Comparison of ENCODE assay signal across 24 mouse cellular contexts in the genomic region with DNA sequence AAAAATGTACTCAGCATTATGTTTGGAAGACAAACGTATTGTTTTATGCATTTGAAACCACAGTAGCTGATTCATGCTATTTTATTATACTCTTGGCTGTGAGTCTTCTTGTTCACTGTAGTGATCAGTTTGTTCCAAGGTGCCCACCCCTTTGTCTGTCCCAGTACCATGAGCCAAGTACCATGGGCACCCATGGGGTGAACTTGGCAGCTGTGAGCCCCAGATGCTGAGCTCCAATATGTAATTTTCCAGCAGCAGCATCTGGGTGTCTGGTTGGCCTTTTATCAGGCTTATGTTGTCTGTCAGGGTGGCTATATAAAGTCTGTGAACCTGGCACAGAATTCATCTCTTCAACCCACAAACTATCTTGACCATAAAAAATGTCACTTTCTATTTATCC.
DNase-seq lines count a peak whose midpoint lies in the region; ATAC-seq and TF ChIP-seq lines count a peak whose summit lies in the region.
"Had no signal": no experiment of that assay in that cellular context is flagged by ENCODE, and none has a peak within 500 bp of the region (broad histone marks: within the 10 kb centered on the region; RNA-seq: fewer than 3 reads in every experiment).

No protein-coding gene starts in this region.

- H3K4me1 ChIP-seq in hindbrain, embryonic 16.5 days (ENCODE audit: control insufficient read depth, insufficient read depth, low read depth, low read length): no peaks in the 10 kb centered on the region
- H3K4me1 ChIP-seq in hindbrain, embryonic 14.5 days (replicated peaks; ENCODE audit: control insufficient read depth, insufficient read depth, low read length): no peaks in the 10 kb centered on the region
- H3K4me1 ChIP-seq in midbrain, postnatal 0 days (ENCODE audit: insufficient read depth, low read length): no peaks in the 10 kb centered on the region
- no peaks in the 10 kb centered on the region for H3K4me1 ChIP-seq in midbrain, embryonic 14.5 days (ENCODE audit: control insufficient read depth, insufficient read depth, low read length)
- H3K4me1 ChIP-seq: embryonic facial prominence, embryonic 10.5 days; embryonic facial prominence, embryonic 13.5 days; forebrain, embryonic 12.5 days; forebrain, embryonic 15.5 days; hindbrain, embryonic 13.5 days; intestine, embryonic 15.5 days had no signal

- peak; percentile 51 to 71 for DNase-seq in cerebellum, postnatal 10 days
- DNase-seq in cerebellum, adult 18-20 months: no peak
- DNase-seq in hindbrain, embryonic 14.5 days (ENCODE audit: low spot score): no peak
- DNase-seq in midbrain, postnatal 0 days (ENCODE audit: low spot score): peak; percentile 39
- no peak for DNase-seq in midbrain, embryonic 14.5 days
- DNase-seq in right cerebral cortex, postnatal 25 days: no peak
- DNase-seq: adrenal gland, postnatal 10 days; adrenal gland, postnatal 36 days; cerebellum, adult 11 months; cerebellum, adult 8-10 months; cerebellum, postnatal 36 days; embryo, embryonic 11 days; gastrocnemius, postnatal 25 days; heart, adult 2 months had no signal

- 68% methylated on average over 1 of the region's 1 CpGs for WGBS in hindbrain, embryonic 16.5 days
- WGBS in hindbrain, embryonic 14.5 days: 67% methylated on average over 1 of the region's 1 CpGs
- WGBS in midbrain, postnatal 0 days: 86% methylated on average over 1 of the region's 1 CpGs
- 77% methylated on average over 1 of the region's 1 CpGs for WGBS in midbrain, embryonic 14.5 days

- no peaks in the 10 kb centered on the region for H3K36me3 ChIP-seq in hindbrain, embryonic 16.5 days (ENCODE audit: control insufficient read depth, insufficient read depth, low read length)
- H3K36me3 ChIP-seq in hindbrain, embryonic 14.5 days (replicated peaks; ENCODE audit: control insufficient read depth, insufficient read depth): no peaks in the 10 kb centered on the region
- no peaks in the 10 kb centered on the region for H3K36me3 ChIP-seq in midbrain, postnatal 0 days (ENCODE audit: insufficient read depth, low read length)
- no peaks in the 10 kb centered on the region for H3K36me3 ChIP-seq in midbrain, embryonic 14.5 days (ENCODE audit: control insufficient read depth, insufficient read depth, low read length)
- H3K36me3 ChIP-seq: embryonic facial prominence, embryonic 10.5 days; embryonic facial prominence, embryonic 13.5 days; forebrain, embryonic 12.5 days; forebrain, embryonic 15.5 days; hindbrain, embryonic 13.5 days; intestine, embryonic 15.5 days had no signal

- no peak for TF ChIP-seq CTCF in midbrain, postnatal 0 days (IDR thresholded peaks at IDR 0.05)

- no peak overlapping the region for H3K9ac ChIP-seq in hindbrain, embryonic 16.5 days (ENCODE audit: low read depth, low read length)
- no peak overlapping the region for H3K9ac ChIP-seq in hindbrain, embryonic 14.5 days
- H3K9ac ChIP-seq in midbrain, postnatal 0 days (replicated peaks; ENCODE audit: low read length, poor library complexity, severe bottlenecking): no peak overlapping the region
- H3K9ac ChIP-seq in midbrain, embryonic 14.5 days (replicated peaks; ENCODE audit: low read length): no peak overlapping the region
- H3K9ac ChIP-seq: embryonic facial prominence, embryonic 13.5 days; forebrain, embryonic 12.5 days; forebrain, embryonic 15.5 days; hindbrain, embryonic 13.5 days; intestine, embryonic 15.5 days had no signal

- no peak overlapping the region for H3K27ac ChIP-seq in hindbrain, embryonic 16.5 days (ENCODE audit: low read depth, low read length)
- H3K27ac ChIP-seq in hindbrain, embryonic 14.5 days: no peak overlapping the region
- H3K27ac ChIP-seq in midbrain, postnatal 0 days (ENCODE audit: low read depth, low read length): no peak overlapping the region
- no peak overlapping the region for H3K27ac ChIP-seq in midbrain, embryonic 14.5 days (replicated peaks; ENCODE audit: low read depth, low read length)
- H3K27ac ChIP-seq: embryonic facial prominence, embryonic 10.5 days; embryonic facial prominence, embryonic 13.5 days; forebrain, embryonic 12.5 days; forebrain, embryonic 15.5 days; heart, adult 2 months; hindbrain, embryonic 13.5 days; intestine, embryonic 15.5 days had no signal

- no peak overlapping the region for H3K4me3 ChIP-seq in hindbrain, embryonic 16.5 days (ENCODE audit: low read length)
- no peak overlapping the region for H3K4me3 ChIP-seq in hindbrain, embryonic 14.5 days (replicated peaks; ENCODE audit: low read length)
- H3K4me3 ChIP-seq in midbrain, postnatal 0 days (ENCODE audit: low read depth, low read length): no peak overlapping the region
- no peak overlapping the region for H3K4me3 ChIP-seq in midbrain, embryonic 14.5 days (replicated peaks; ENCODE audit: low read depth, low read length)
- H3K4me3 ChIP-seq: embryonic facial prominence, embryonic 10.5 days; embryonic facial prominence, embryonic 13.5 days; erythroblast, embryonic 14.5 days; forebrain, embryonic 12.5 days; forebrain, embryonic 15.5 days; heart, adult 2 months; hindbrain, embryonic 13.5 days; intestine, embryonic 15.5 days had no signal

- H3K4me2 ChIP-seq in hindbrain, embryonic 16.5 days (ENCODE audit: low read length): no peak overlapping the region
- no peak overlapping the region for H3K4me2 ChIP-seq in hindbrain, embryonic 14.5 days (replicated peaks)
- H3K4me2 ChIP-seq in midbrain, postnatal 0 days (ENCODE audit: low read depth, low read length, poor library complexity, severe bottlenecking): no peak overlapping the region
- no peak overlapping the region for H3K4me2 ChIP-seq in midbrain, embryonic 14.5 days (ENCODE audit: low read length)
- H3K4me2 ChIP-seq: embryonic facial prominence, embryonic 13.5 days; forebrain, embryonic 12.5 days; forebrain, embryonic 15.5 days; heart, embryonic 11.5 days; hindbrain, embryonic 13.5 days; intestine, embryonic 15.5 days had no signal

- no peaks in the 10 kb centered on the region for H3K27me3 ChIP-seq in hindbrain, embryonic 16.5 days (replicated peaks; ENCODE audit: control insufficient read depth, insufficient read depth, low read length)
- H3K27me3 ChIP-seq in hindbrain, embryonic 14.5 days (ENCODE audit: control insufficient read depth, insufficient read depth, low read length): no peaks in the 10 kb centered on the region
- no peaks in the 10 kb centered on the region for H3K27me3 ChIP-seq in midbrain, postnatal 0 days (ENCODE audit: insufficient read depth, low read length)
- H3K27me3 ChIP-seq in midbrain, embryonic 14.5 days (ENCODE audit: control insufficient read depth, insufficient read depth, low read length): no peaks in the 10 kb centered on the region
- H3K27me3 ChIP-seq: embryonic facial prominence, embryonic 13.5 days; forebrain, embryonic 12.5 days; forebrain, embryonic 15.5 days; hindbrain, embryonic 13.5 days; intestine, embryonic 15.5 days had no signal

- H3K9me3 ChIP-seq in hindbrain, embryonic 16.5 days (ENCODE audit: control insufficient read depth, low read length): no peaks in the 10 kb centered on the region
- no peaks in the 10 kb centered on the region for H3K9me3 ChIP-seq in hindbrain, embryonic 14.5 days (ENCODE audit: control insufficient read depth, low read length)
- no peaks in the 10 kb centered on the region for H3K9me3 ChIP-seq in midbrain, postnatal 0 days (ENCODE audit: low read length)
- no peaks in the 10 kb centered on the region; the same call in 1 of the 2 replicates for H3K9me3 ChIP-seq in midbrain, embryonic 14.5 days (ENCODE audit: control insufficient read depth, low read length)
- H3K9me3 ChIP-seq: embryonic facial prominence, embryonic 10.5 days; embryonic facial prominence, embryonic 13.5 days; forebrain, embryonic 12.5 days; forebrain, embryonic 15.5 days; hindbrain, embryonic 13.5 days; intestine, embryonic 15.5 days had no signal

- 0 out of 2 replicates have a peak, but pooled peaks have one; percentile 54 for ATAC-seq in hindbrain, embryonic 16.5 days
- ATAC-seq in hindbrain, embryonic 14.5 days (ENCODE audit: low FRiP score): no peak
- ATAC-seq in midbrain, postnatal 0 days (ENCODE audit: low FRiP score): no peak
- no peak for ATAC-seq in midbrain, embryonic 14.5 days (ENCODE audit: low FRiP score, low TSS enrichment)
- ATAC-seq: activated CD4-positive, CD25-positive, alpha-beta regulatory T cell, adult 4 months; forebrain, embryonic 15.5 days; intestine, embryonic 15.5 days had no signal

Comparison
In these comparisons a context has a peak if more than half of its experiments do, and no peak if none do; other contexts are left out.
1. DNase-seq: peak in cerebellum, postnatal 10 days (2 of 2) and midbrain, postnatal 0 days (single experiment); none in cerebellum, adult 18-20 months (0 of 2), hindbrain, embryonic 14.5 days (single experiment), midbrain, embryonic 14.5 days (single experiment) and right cerebral cortex, postnatal 25 days (single experiment).